Mouse (Mus musculus) heart, embryonic 13.5 days (tissue): ENCODE results near the gene Stac2. TPM values are rescaled to one million over a fixed set of nuclear protein-coding genes. Genes with fewer than 3 reads are reported as not detected.

Source experiments
- ATAC-seq: fragments of 200-750 bp; cut with Nextera tagmentation; 2 replicates; pipeline ENCODE4 v1.8.0; 2017; ENCODE audit warnings: moderate TSS enrichment; ENCODE audit not compliant: insufficient number of reproducible peaks, low FRiP score, low TSS enrichment; ENCODE audit errors: extremely low read depth
- H3K27ac ChIP-seq: fragments of 300-500 bp; sonication (generic); replicated peaks from 2 replicates; pipeline ENCODE4 v1.5.1; 2015; ENCODE audit warnings: moderate library complexity, mild to moderate bottlenecking, inconsistent platforms
- H3K27me3 ChIP-seq: fragments of 300-500 bp; sonication (generic); replicated peaks from 2 replicates; pipeline ENCODE4 v1.6.1; 2015; ENCODE audit warnings: mild to moderate bottlenecking, inconsistent platforms
- H3K36me3 ChIP-seq: fragments of 300-500 bp; sonication (generic); 2 replicates; pipeline ENCODE4 v1.6.1; 2015; ENCODE audit warnings: mild to moderate bottlenecking, inconsistent platforms
- H3K4me1 ChIP-seq: fragments of 300-500 bp; sonication (generic); 2 replicates; pipeline ENCODE4 v1.6.1; 2015; ENCODE audit warnings: inconsistent platforms
- H3K4me2 ChIP-seq: fragments of 300-500 bp; sonication (generic); 2 replicates; pipeline ENCODE4 v1.6.1; 2015; ENCODE audit warnings: inconsistent platforms, mild to moderate bottlenecking, moderate library complexity
- H3K4me3 ChIP-seq: fragments of 300-500 bp; sonication (generic); 2 replicates; pipeline ENCODE4 v1.5.1; 2015; ENCODE audit warnings: moderate library complexity, mild to moderate bottlenecking, inconsistent platforms
- H3K9ac ChIP-seq: fragments of 300-500 bp; sonication (generic); 2 replicates; pipeline ENCODE4 v1.6.1; 2015; ENCODE audit warnings: inconsistent platforms, mild to moderate bottlenecking, moderate library complexity
- H3K9me3 ChIP-seq: fragments of 300-500 bp; sonication (generic); 2 replicates; pipeline ENCODE4 v1.6.1; 2016; ENCODE audit warnings: inconsistent platforms
- WGBS: fragments of 180-500 bp; shearing (Covaris S2); methylation state at CpG from one replicate; pipeline ENCODE4 v1.1.7; 2015; ENCODE audit warnings: mixed read lengths; 5-methylcytosine and 5-hydroxymethylcytosine counted together
- polyA plus RNA-seq: library from polyadenylated mRNA; unstranded; fragments of >200 nt; fragmentation: Nextera tagmentation; extraction: Ambion mirVana; gene quantifications from 2 replicates; pipeline ENCODE4 v1.2.1, GENCODE M21; 2015

The Stac2 gene
- polyA plus RNA-seq, 1 experiment from 2014 or later = 0.83 TPM

DNA sequence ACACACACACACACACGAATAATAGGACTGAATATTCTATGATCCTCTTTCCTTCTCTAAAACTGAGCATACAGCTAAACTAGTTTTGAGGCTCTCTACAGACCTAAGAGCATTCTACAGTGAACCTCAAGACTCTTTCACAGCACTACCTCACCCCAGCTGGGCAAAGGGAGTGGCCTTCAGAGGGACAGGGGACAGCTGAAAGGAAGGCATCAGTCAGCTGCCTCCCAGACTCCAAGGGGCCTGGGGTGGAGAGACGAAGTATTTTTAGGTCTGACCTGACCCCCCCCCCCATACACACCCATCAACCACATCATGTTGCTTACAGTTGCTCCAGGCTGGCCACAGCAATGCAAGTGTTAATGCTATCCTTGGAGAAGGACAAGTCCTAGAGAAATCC lies 32.1 kb downstream of the Stac2 start:
- Histone ChIP-seq H3K36me3 (peaks cover 9% of the 10 kb centered on the region; the same call in 1 of the 2 replicates), H3K27me3 (peaks cover 13% of the 10 kb centered on the region), H3K4me2 (peak overlapping the region; percentile 99), H3K27ac (no peak overlapping the region), H3K9ac (peak overlapping the region; percentile 92), H3K4me1 (peaks cover 43% of the 10 kb centered on the region), H3K9me3 (no peaks in the 10 kb centered on the region), H3K4me3 (peak overlapping the region; percentile 78)
- WGBS = 62% methylated on average over 2 of the region's 2 CpGs
- ATAC-seq = no peak

DNA sequence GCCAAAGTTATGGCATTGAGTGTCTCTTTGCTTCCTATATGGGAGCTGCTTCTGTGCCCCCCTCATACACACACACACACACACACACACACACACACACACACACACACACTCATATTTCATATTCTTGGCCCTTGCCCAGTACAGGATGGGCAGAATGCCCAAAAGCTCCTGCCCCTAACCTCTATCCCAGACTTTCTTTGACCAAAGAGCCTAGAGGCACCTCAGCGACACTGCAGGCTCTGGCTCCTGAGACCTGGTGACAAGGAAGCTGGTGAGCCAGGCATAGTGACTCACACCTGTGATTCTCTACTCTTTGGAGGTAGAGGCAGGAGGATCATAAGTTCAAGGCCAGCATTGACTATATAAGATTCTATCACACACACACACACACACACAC lies 32.6 kb downstream of the Stac2 start:
- Histone ChIP-seq H3K4me3 (no peak overlapping the region), H3K36me3 (peaks cover 9% of the 10 kb centered on the region; the same call in 1 of the 2 replicates), H3K4me1 (peaks cover 39% of the 10 kb centered on the region), H3K27me3 (peaks cover 13% of the 10 kb centered on the region), H3K9me3 (no peaks in the 10 kb centered on the region), H3K4me2 (0 out of 2 replicates have a peak overlapping the region, but pooled peaks have one; percentile 99), H3K27ac (no peak overlapping the region), H3K9ac (peak overlapping the region; percentile 92; the same call in 1 of the 2 replicates)
- no peak for ATAC-seq
- 75% methylated on average over 1 of the region's 1 CpGs for WGBS

GRCm38 (mm10) chr11:98019883-98020610 lies 33.2 kb downstream of the Stac2 start:
- Histone ChIP-seq H3K4me2 (peak overlapping the region; percentile 99; the same call in 1 of the 2 replicates), H3K36me3 (peaks cover 14% of the 10 kb centered on the region), H3K4me3 (no peak overlapping the region), H3K27ac (no peak overlapping the region), H3K9ac (0 out of 2 replicates have a peak overlapping the region, but pooled peaks have one; percentile 28), H3K27me3 (peaks cover 13% of the 10 kb centered on the region), H3K4me1 (peaks cover 37% of the 10 kb centered on the region), H3K9me3 (no peaks in the 10 kb centered on the region)
- 51% methylated on average over 8 of the region's 8 CpGs for WGBS
- ATAC-seq = no peak

GRCm38 (mm10) chr11:98018858-98019641 lies 34.2 kb downstream of the Stac2 start:
- H3K9me3 ChIP-seq = no peaks in the 10 kb centered on the region
- H3K9ac ChIP-seq = no peak overlapping the region
- H3K4me1 ChIP-seq = peaks cover 37% of the 10 kb centered on the region
- H3K27me3 ChIP-seq = peaks cover 13% of the 10 kb centered on the region
- no peak for ATAC-seq
- H3K4me3 ChIP-seq = no peak overlapping the region
- no peak overlapping the region for H3K27ac ChIP-seq
- WGBS = 31% methylated on average over 10 of the region's 10 CpGs
- H3K4me2 ChIP-seq = no peak overlapping the region
- peaks cover 17% of the 10 kb centered on the region for H3K36me3 ChIP-seq

GRCm38 (mm10) chr11:98018222-98018621 lies 35.0 kb downstream of the Stac2 start:
- 54% methylated on average over 6 of the region's 6 CpGs for WGBS
- peaks cover 20% of the 10 kb centered on the region for H3K36me3 ChIP-seq
- H3K4me2 ChIP-seq = no peak overlapping the region
- no peaks in the 10 kb centered on the region for H3K9me3 ChIP-seq
- no peak overlapping the region for H3K9ac ChIP-seq
- H3K27me3 ChIP-seq = peaks cover 13% of the 10 kb centered on the region
- no peak for ATAC-seq
- H3K27ac ChIP-seq = no peak overlapping the region
- H3K4me3 ChIP-seq = no peak overlapping the region
- peaks cover 36% of the 10 kb centered on the region for H3K4me1 ChIP-seq

- 65% methylated on average over 4 of the region's 4 CpGs for WGBS
- ATAC-seq = no peak
- H3K4me1 ChIP-seq = peaks cover 29% of the 10 kb centered on the region
- peaks cover 26% of the 10 kb centered on the region for H3K27me3 ChIP-seq
- peaks cover 20% of the 10 kb centered on the region for H3K36me3 ChIP-seq
- no peak overlapping the region for H3K27ac ChIP-seq
- no peaks in the 10 kb centered on the region for H3K9me3 ChIP-seq
- H3K4me3 ChIP-seq = no peak overlapping the region
- H3K4me2 ChIP-seq = no peak overlapping the region
- no peak overlapping the region for H3K9ac ChIP-seq
These were observed 36.4 kb downstream of the Stac2 start for GRCm38 (mm10) chr11:98016824-98017223.

DNA sequence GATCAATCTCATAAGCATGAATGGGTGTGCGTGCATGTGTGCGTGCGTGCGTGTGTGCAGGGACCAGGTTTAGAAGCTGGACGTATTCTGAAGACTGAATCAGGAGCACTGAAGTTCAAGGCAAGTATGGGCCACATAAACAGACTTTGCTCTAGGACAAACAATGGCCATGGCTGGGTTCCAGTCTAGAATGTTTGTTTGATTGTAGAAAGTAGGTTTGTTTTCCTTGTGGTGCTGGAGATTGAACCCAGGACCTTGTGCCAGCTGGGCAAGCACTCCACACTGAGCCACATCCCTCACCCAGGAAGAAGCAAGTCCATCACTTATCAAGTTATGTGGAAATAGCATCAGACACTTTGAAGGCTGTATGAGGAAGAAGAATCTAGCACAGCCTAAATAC lies 37.1 kb downstream of the Stac2 start:
- Histone ChIP-seq H3K4me1 (peaks cover 22% of the 10 kb centered on the region), H3K9me3 (no peaks in the 10 kb centered on the region), H3K4me2 (no peak overlapping the region), H3K9ac (no peak overlapping the region), H3K4me3 (no peak overlapping the region), H3K36me3 (peaks cover 21% of the 10 kb centered on the region), H3K27ac (no peak overlapping the region), H3K27me3 (peaks cover 33% of the 10 kb centered on the region)
- 88% methylated on average over 5 of the region's 5 CpGs for WGBS
- ATAC-seq = no peak

DNA sequence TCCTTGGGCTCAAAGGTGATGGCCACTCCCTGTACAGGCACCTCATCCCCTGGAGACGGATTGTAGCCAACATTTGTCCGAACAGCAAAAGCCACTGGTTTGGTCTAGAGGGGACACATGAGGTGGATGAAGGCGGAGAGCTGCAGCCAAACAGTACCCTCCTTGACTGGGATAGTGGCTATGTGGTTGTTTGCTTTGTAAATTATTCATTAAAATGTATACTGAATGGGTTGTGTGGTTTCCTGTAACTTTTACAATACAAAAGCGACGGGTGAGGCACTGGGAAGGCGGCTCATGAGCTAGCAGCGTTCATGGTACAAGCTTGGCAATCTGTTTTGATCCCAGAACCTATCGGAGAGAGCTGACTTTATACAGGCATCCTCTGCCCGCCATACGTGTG lies 40.4 kb downstream of the Stac2 start:
- H3K27ac ChIP-seq = no peak overlapping the region
- peaks cover 35% of the 10 kb centered on the region for H3K27me3 ChIP-seq
- no peak overlapping the region for H3K9ac ChIP-seq
- H3K4me1 ChIP-seq = no peaks in the 10 kb centered on the region
- H3K4me2 ChIP-seq = no peak overlapping the region
- WGBS = 83% methylated on average over 10 of the region's 10 CpGs
- no peak for ATAC-seq
- H3K36me3 ChIP-seq = peaks cover 43% of the 10 kb centered on the region
- no peaks in the 10 kb centered on the region for H3K9me3 ChIP-seq
- no peak overlapping the region for H3K4me3 ChIP-seq

- no peaks in the 10 kb centered on the region for H3K4me1 ChIP-seq
- no peak overlapping the region for H3K4me3 ChIP-seq
- H3K27me3 ChIP-seq = peaks cover 35% of the 10 kb centered on the region
- no peak for ATAC-seq
- H3K9ac ChIP-seq = no peak overlapping the region
- no peak overlapping the region for H3K4me2 ChIP-seq
- H3K27ac ChIP-seq = no peak overlapping the region
- H3K9me3 ChIP-seq = no peaks in the 10 kb centered on the region
- 44% methylated on average over 9 of the region's 9 CpGs for WGBS
- H3K36me3 ChIP-seq = peaks cover 47% of the 10 kb centered on the region
These were observed 41.5 kb downstream of the Stac2 start for GRCm38 (mm10) chr11:98011716-98012115.

GRCm38 (mm10) chr11:98008087-98008486 lies 45.2 kb downstream of the Stac2 start:
- peaks cover 47% of the 10 kb centered on the region for H3K27me3 ChIP-seq
- no peaks in the 10 kb centered on the region for H3K9me3 ChIP-seq
- H3K4me3 ChIP-seq = no peak overlapping the region
- no peak overlapping the region for H3K9ac ChIP-seq
- no peak overlapping the region for H3K27ac ChIP-seq
- peaks cover 46% of the 10 kb centered on the region for H3K36me3 ChIP-seq
- peaks cover 16% of the 10 kb centered on the region for H3K4me1 ChIP-seq
- no peak overlapping the region for H3K4me2 ChIP-seq
- ATAC-seq = no peak
- WGBS = 80% methylated on average over 11 of the region's 11 CpGs

DNA sequence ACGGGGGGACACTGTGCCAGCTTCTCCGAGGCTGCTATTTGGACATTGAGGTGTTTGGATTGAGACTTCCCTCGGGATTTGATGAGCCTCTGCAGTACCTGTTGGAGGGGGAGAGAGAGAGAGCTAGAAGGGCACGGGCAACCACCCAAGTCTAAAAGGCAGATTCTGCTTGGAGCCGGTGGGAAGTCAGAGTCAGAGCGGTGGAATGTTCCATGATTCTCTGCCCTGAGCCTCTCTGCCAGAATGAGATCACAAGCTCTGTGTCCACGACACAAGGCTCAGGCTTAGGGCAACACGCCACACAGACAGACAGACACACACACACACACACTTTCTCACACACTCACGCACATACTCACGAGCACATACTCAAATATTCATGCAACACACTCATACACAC lies 47.6 kb downstream of the Stac2 start:
- Histone ChIP-seq H3K9me3 (no peaks in the 10 kb centered on the region), H3K9ac (no peak overlapping the region), H3K4me2 (no peak overlapping the region), H3K4me3 (no peak overlapping the region), H3K4me1 (peaks cover 26% of the 10 kb centered on the region), H3K27ac (no peak overlapping the region), H3K27me3 (peaks cover 47% of the 10 kb centered on the region), H3K36me3 (peaks cover 42% of the 10 kb centered on the region)
- 73% methylated on average over 10 of the region's 10 CpGs for WGBS
- ATAC-seq = no peak
